ENCODE assay signal across 13 mouse cellular contexts in genomic region chr14:24747471-24747795, GRCm38 (mm10).
A peak's percentile ranks its signal among the peaks of the same experiment; 100 is the strongest.
DNase-seq lines count a peak whose midpoint lies in the region; ATAC-seq and TF ChIP-seq lines count a peak whose summit lies in the region.
"Had no signal": no experiment of that assay in that cellular context is flagged by ENCODE, and none has a peak within 500 bp of the region (broad histone marks: within the 10 kb centered on the region; RNA-seq: fewer than 3 reads in every experiment).

No protein-coding gene starts in this region.

- H3K36me3 ChIP-seq in hindbrain, embryonic 15.5 days = no peaks in the 10 kb centered on the region
- no peaks in the 10 kb centered on the region for H3K36me3 ChIP-seq in hindbrain, postnatal 0 days (ENCODE audit: insufficient read depth, low read length)
- no peaks in the 10 kb centered on the region for H3K36me3 ChIP-seq in limb, embryonic 15.5 days
- H3K36me3 ChIP-seq: forebrain, embryonic 15.5 days; G1E had no signal

- no peaks in the 10 kb centered on the region for H3K9me3 ChIP-seq in hindbrain, embryonic 15.5 days
- no peaks in the 10 kb centered on the region for H3K9me3 ChIP-seq in hindbrain, postnatal 0 days (ENCODE audit: low read length)
- H3K9me3 ChIP-seq in limb, embryonic 15.5 days = no peaks in the 10 kb centered on the region
- H3K9me3 ChIP-seq: forebrain, embryonic 15.5 days had no signal

- H3K27ac ChIP-seq in hindbrain, embryonic 15.5 days (replicated peaks) = 0 out of 2 replicates have a peak overlapping the region, but pooled peaks have one; percentile 13
- no peak overlapping the region for H3K27ac ChIP-seq in hindbrain, postnatal 0 days
- H3K27ac ChIP-seq in limb, embryonic 15.5 days = peak overlapping the region; percentile 76
- H3K27ac ChIP-seq: forebrain, embryonic 15.5 days had no signal

- no peak; the same call in 1 of the 2 replicates for ATAC-seq in hindbrain, embryonic 15.5 days (ENCODE audit: low FRiP score, low read depth)
- ATAC-seq in hindbrain, postnatal 0 days = no peak
- ATAC-seq in limb, embryonic 15.5 days (ENCODE audit: insufficient number of reproducible peaks, low FRiP score, low TSS enrichment, low read depth) = no peak
- no peak for ATAC-seq in megakaryocyte progenitor cell, adult 5-6 weeks (replicated peaks; ENCODE audit: poor library complexity)
- ATAC-seq: forebrain, embryonic 15.5 days; inflammation-experienced regulatory T-cells, adult 6 months had no signal

- H3K4me3 ChIP-seq in hindbrain, embryonic 15.5 days = no peak overlapping the region
- H3K4me3 ChIP-seq in hindbrain, postnatal 0 days (ENCODE audit: low read length) = no peak overlapping the region
- no peak overlapping the region for H3K4me3 ChIP-seq in limb, embryonic 15.5 days
- H3K4me3 ChIP-seq: forebrain, embryonic 15.5 days had no signal

- peak; percentile 27 for DNase-seq in adrenal gland, postnatal 14 days
- no peak for DNase-seq in adrenal gland, postnatal 25 days
- DNase-seq in hindbrain, postnatal 0 days (ENCODE audit: low spot score) = no peak
- peak; percentile 51 for DNase-seq in brain, embryonic 14.5 days (ENCODE audit: low read depth)
- DNase-seq in cerebellum, adult 8-10 months = no peak
- DNase-seq: adrenal gland, adult 8-10 months; cerebellum, postnatal 25 days had no signal

- H3K27me3 ChIP-seq in hindbrain, embryonic 15.5 days = no peaks in the 10 kb centered on the region
- no peaks in the 10 kb centered on the region for H3K27me3 ChIP-seq in hindbrain, postnatal 0 days (ENCODE audit: insufficient read depth, low read length)
- no peaks in the 10 kb centered on the region for H3K27me3 ChIP-seq in limb, embryonic 15.5 days
- H3K27me3 ChIP-seq: forebrain, embryonic 15.5 days had no signal

- peaks cover 18% of the 10 kb centered on the region for H3K4me1 ChIP-seq in hindbrain, embryonic 15.5 days (replicated peaks)
- H3K4me1 ChIP-seq in hindbrain, postnatal 0 days (ENCODE audit: insufficient read depth, low read length) = 0 out of 2 replicates have a peak, but pooled peaks cover 18% of the 10 kb centered on the region
- H3K4me1 ChIP-seq in limb, embryonic 15.5 days = peaks cover 29% of the 10 kb centered on the region

- H3K9ac ChIP-seq in hindbrain, embryonic 15.5 days = no peak overlapping the region
- H3K9ac ChIP-seq in hindbrain, postnatal 0 days (replicated peaks; ENCODE audit: low read length) = no peak overlapping the region
- H3K9ac ChIP-seq in limb, embryonic 15.5 days = no peak overlapping the region
- H3K9ac ChIP-seq: forebrain, embryonic 15.5 days had no signal

- TF ChIP-seq POLR2A in brain, embryonic 14.5 days (IDR thresholded peaks at IDR 0.05; ENCODE audit: borderline replicate concordance, extremely low read depth, insufficient read depth, insufficient read length, poor library complexity, severe bottlenecking) = no peak

- TF ChIP-seq CTCF in hindbrain, postnatal 0 days (IDR thresholded peaks at IDR 0.05; ENCODE audit: low read depth) = no peak
- no peak for TF ChIP-seq CTCF in brain, embryonic 14.5 days (IDR thresholded peaks at IDR 0.05; ENCODE audit: borderline replicate concordance, extremely low read depth, insufficient read depth, insufficient read length)

- no peak overlapping the region for H3K4me2 ChIP-seq in hindbrain, embryonic 15.5 days
- H3K4me2 ChIP-seq in hindbrain, postnatal 0 days (ENCODE audit: low read depth, low read length) = no peak overlapping the region
- H3K4me2 ChIP-seq in limb, embryonic 15.5 days = no peak overlapping the region
- H3K4me2 ChIP-seq: forebrain, embryonic 15.5 days had no signal

- 48% methylated on average over 4 of the region's 4 CpGs for WGBS in hindbrain, embryonic 15.5 days
- 35% methylated on average over 4 of the region's 4 CpGs for whole genome bisulfite sequencing in hindbrain, postnatal 0 days
- 35% methylated on average over 4 of the region's 4 CpGs for WGBS in limb, embryonic 15.5 days

Comparison
In these comparisons a context has a peak if more than half of its experiments do, and no peak if none do; other contexts are left out.
1. DNase-seq: peak in adrenal gland, postnatal 14 days (single experiment) and brain, embryonic 14.5 days (single experiment); none in adrenal gland, postnatal 25 days (single experiment), hindbrain, postnatal 0 days (single experiment) and cerebellum, adult 8-10 months (single experiment).